Mouse (Mus musculus) embryonic fibroblast, embryonic 13.5 days (primary cell): ENCODE data around the gene Epop.

Experiments used
- CTCF ChIP-seq: IDR thresholded peaks from 2 replicates; pipeline ENCODE4 v1.5.1; 2011; ENCODE audit warnings: mild to moderate bottlenecking, control low read depth, low read length, moderate library complexity, borderline replicate concordance; ENCODE audit not compliant: insufficient read depth
- POLR2A ChIP-seq: IDR thresholded peaks from 2 replicates; pipeline ENCODE4 v1.6.1; 2011; ENCODE audit warnings: low read depth, mild to moderate bottlenecking, control low read depth, low read length, moderate library complexity

GRCm38 (mm10) chr11:97671177-97671527 lies 41.6 kb upstream of the Epop start:
- TF ChIP-seq CTCF (no peak), POLR2A (no peak)
